Mouse (Mus musculus): ENCODE measurements around the gene Pak6. TPM values are rescaled to one million over a fixed set of nuclear protein-coding genes. Genes with fewer than 3 reads are reported as not detected.

Gene Pak6
- polyA plus RNA-seq (2012; rRNA removed), result 4.3 and 4.7 TPM in 2 replicates

DNA sequence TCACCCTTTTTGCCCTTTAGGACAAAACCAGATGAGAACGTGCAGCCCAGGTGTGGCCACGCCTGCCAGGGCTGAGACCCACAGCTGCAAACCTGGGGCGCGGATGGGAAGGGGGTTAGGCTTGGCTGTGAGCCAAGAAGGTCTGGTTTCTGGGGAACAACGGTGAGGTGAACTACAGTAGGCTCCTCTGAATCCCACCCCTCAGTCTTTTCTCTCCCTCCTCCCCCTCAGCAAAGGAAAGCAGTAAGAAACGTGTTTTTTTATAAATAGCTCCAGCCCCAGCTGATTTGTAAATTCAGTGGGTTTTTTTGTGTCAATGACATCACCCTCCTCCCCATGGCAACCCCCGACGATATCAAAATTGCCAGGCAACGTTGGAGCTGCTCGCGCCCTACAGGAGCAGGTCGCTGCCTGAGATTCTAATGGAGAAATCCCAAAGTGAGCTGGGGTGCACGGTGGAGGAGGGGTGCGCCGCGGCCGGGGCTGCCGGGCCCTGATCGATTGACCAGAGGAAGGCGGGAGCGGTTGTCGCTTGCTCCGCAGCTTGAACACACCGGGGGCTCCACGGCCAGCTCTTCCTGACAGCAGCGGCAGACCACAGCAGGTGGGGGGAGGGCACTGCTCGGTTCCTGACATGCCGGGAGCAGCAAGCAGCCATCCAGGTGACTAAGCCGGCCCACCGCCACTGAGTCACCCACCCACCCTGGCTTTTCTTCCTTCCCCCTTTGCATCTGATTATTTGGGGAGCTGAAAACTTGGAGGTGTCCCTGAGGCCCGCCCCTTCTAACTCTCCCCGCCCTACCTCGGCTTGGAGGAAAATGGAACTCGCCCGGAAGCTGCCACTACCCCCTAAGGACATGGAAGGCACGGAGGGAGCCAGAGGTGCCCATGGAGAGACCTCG is at the start of gene Pak6:
Gene Pak6 (plus strand): TSS at position 402 of the 902 bp plus-strand sequence.
- TF ChIP-seq CTCF (IDR thresholded peaks at IDR 0.05; ENCODE audit: borderline replicate concordance, control insufficient read depth, extremely low read depth, insufficient read depth, low read length, poor library complexity) (no peak), POLR2A (IDR thresholded peaks at IDR 0.05; ENCODE audit: control insufficient read depth, extremely low read depth, insufficient read depth, low read length, poor library complexity) (no peak)
- Histone ChIP-seq H3K4me3 (ENCODE audit: control insufficient read depth, insufficient read depth, low read length) (peak within 1 kb of the TSS; percentile 51), H3K4me1 (replicated peaks; ENCODE audit: control insufficient read depth, insufficient read depth, low read length) (peaks cover 51% of the 10 kb centered on the region), H3K36me3 (ENCODE audit: control insufficient read depth, insufficient read depth, low read length) (no peaks in the 10 kb centered on the region), H3K27me3 (ENCODE audit: control insufficient read depth, insufficient read depth, low read length) (no peaks in the 10 kb centered on the region), H3K27ac (ENCODE audit: control insufficient read depth, insufficient read depth, low read length) (peak within 1 kb of the TSS; percentile 14; the same call in 1 of the 2 replicates)
- 4% methylated on average over 37 of the region's 37 CpGs for WGBS
- DNase-seq, result peak; percentile 82

DNA sequence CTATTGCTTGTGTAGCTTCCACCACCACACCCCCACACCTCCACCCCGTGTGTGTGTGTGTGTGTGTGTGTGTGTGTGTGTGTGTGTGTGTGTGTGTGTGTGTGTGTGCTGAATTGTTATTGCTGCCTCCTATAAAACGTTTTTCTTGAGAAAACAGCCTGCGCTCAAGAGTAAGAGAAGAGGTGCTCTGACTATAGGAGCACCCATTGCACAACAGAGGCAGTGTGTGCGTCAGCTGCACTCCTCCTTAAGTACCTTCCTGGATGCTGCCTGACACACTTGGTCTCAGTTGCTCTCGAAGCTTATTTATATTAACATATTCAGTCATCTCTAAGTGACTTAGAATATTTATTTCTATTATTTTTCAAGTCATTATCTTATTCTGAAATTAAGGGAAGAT is 45.1 kb upstream of the Pak6 start:
- H3K4me1 ChIP-seq (replicated peaks; ENCODE audit: control insufficient read depth, insufficient read depth, low read length), result no peaks in the 10 kb centered on the region
- 83% methylated on average over 5 of the region's 5 CpGs for WGBS
- no peaks in the 10 kb centered on the region for H3K27me3 ChIP-seq (ENCODE audit: control insufficient read depth, insufficient read depth, low read length)
- H3K4me3 ChIP-seq (ENCODE audit: control insufficient read depth, insufficient read depth, low read length), result no peak overlapping the region
- peaks cover 82% of the 10 kb centered on the region for H3K36me3 ChIP-seq (ENCODE audit: control insufficient read depth, insufficient read depth, low read length)
- no peak for DNase-seq
- TF ChIP-seq CTCF (IDR thresholded peaks at IDR 0.05; ENCODE audit: borderline replicate concordance, control insufficient read depth, extremely low read depth, insufficient read depth, low read length, poor library complexity) (no peak), POLR2A (IDR thresholded peaks at IDR 0.05; ENCODE audit: control insufficient read depth, extremely low read depth, insufficient read depth, low read length, poor library complexity) (no peak)
- no peak overlapping the region for H3K27ac ChIP-seq (ENCODE audit: control insufficient read depth, insufficient read depth, low read length)

DNA sequence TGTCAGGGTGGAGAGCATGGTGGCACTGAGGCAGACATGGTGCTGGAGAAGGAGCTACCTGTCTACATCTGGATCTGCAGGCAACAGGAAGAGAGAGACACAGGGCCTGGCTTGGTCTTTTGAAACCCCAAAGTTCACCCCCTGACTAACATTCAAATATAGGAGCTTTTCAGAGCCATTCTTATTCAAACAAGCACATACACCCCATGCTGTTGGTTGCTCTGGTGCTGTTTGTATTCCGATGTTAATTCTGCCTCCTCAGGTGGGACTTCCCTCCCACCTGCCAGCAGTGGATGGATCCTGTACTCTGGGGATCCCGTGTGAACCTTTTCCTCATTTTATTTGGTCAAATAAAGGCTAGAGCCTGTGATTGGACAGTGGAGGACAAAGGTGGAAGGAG is 43.0 kb upstream of the Pak6 start:
- no peak for DNase-seq
- Histone ChIP-seq H3K4me3 (ENCODE audit: control insufficient read depth, insufficient read depth, low read length) (no peak overlapping the region), H3K27me3 (ENCODE audit: control insufficient read depth, insufficient read depth, low read length) (no peaks in the 10 kb centered on the region), H3K36me3 (ENCODE audit: control insufficient read depth, insufficient read depth, low read length) (peaks cover 88% of the 10 kb centered on the region), H3K4me1 (replicated peaks; ENCODE audit: control insufficient read depth, insufficient read depth, low read length) (no peaks in the 10 kb centered on the region), H3K27ac (ENCODE audit: control insufficient read depth, insufficient read depth, low read length) (no peak overlapping the region)
- 96% methylated on average over 2 of the region's 2 CpGs for WGBS
- no peak for TF ChIP-seq CTCF (IDR thresholded peaks at IDR 0.05; ENCODE audit: borderline replicate concordance, control insufficient read depth, extremely low read depth, insufficient read depth, low read length, poor library complexity)
- no peak for TF ChIP-seq POLR2A (IDR thresholded peaks at IDR 0.05; ENCODE audit: control insufficient read depth, extremely low read depth, insufficient read depth, low read length, poor library complexity)

- Histone ChIP-seq H3K27me3 (ENCODE audit: control insufficient read depth, insufficient read depth, low read length) (no peaks in the 10 kb centered on the region), H3K4me1 (replicated peaks; ENCODE audit: control insufficient read depth, insufficient read depth, low read length) (no peaks in the 10 kb centered on the region), H3K4me3 (ENCODE audit: control insufficient read depth, insufficient read depth, low read length) (no peak overlapping the region), H3K36me3 (ENCODE audit: control insufficient read depth, insufficient read depth, low read length) (peaks cover 88% of the 10 kb centered on the region), H3K27ac (ENCODE audit: control insufficient read depth, insufficient read depth, low read length) (no peak overlapping the region)
- no peak for DNase-seq
- WGBS, result 83% methylated on average over 8 of the region's 8 CpGs
- TF ChIP-seq POLR2A (IDR thresholded peaks at IDR 0.05; ENCODE audit: control insufficient read depth, extremely low read depth, insufficient read depth, low read length, poor library complexity), result no peak
- TF ChIP-seq CTCF (IDR thresholded peaks at IDR 0.05; ENCODE audit: borderline replicate concordance, control insufficient read depth, extremely low read depth, insufficient read depth, low read length, poor library complexity), result no peak
These were observed 42.5 kb upstream of the Pak6 start for GRCm38 (mm10) chr2:118620608-118621007.

DNA sequence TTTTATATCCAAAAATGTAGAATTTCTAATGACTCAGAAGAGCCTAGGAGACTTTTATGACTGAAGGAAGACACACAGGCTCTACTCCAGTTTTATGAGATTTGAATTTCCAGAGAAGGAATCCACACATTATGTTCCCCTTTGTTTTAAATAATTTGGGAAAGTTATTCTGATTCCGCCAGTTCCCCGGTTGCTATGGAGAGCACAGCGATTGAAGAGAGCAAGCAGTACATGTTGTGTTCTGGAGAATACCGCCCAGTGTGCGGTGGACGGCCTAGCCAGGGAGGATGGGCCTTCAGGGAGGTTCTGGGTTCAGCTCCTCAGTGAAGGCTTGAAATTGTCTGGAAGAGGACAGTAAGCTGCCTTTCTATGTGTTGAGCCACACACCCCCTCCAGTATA is 33.8 kb upstream of the Pak6 start:
- Histone ChIP-seq H3K4me3 (ENCODE audit: control insufficient read depth, insufficient read depth, low read length) (no peak overlapping the region), H3K27ac (ENCODE audit: control insufficient read depth, insufficient read depth, low read length) (no peak overlapping the region), H3K36me3 (ENCODE audit: control insufficient read depth, insufficient read depth, low read length) (peaks cover 78% of the 10 kb centered on the region), H3K4me1 (replicated peaks; ENCODE audit: control insufficient read depth, insufficient read depth, low read length) (no peaks in the 10 kb centered on the region), H3K27me3 (ENCODE audit: control insufficient read depth, insufficient read depth, low read length) (no peaks in the 10 kb centered on the region)
- TF ChIP-seq POLR2A (IDR thresholded peaks at IDR 0.05; ENCODE audit: control insufficient read depth, extremely low read depth, insufficient read depth, low read length, poor library complexity), result no peak
- TF ChIP-seq CTCF (IDR thresholded peaks at IDR 0.05; ENCODE audit: borderline replicate concordance, control insufficient read depth, extremely low read depth, insufficient read depth, low read length, poor library complexity), result no peak
- WGBS, result 99% methylated on average over 6 of the region's 6 CpGs
- DNase-seq, result no peak

DNA sequence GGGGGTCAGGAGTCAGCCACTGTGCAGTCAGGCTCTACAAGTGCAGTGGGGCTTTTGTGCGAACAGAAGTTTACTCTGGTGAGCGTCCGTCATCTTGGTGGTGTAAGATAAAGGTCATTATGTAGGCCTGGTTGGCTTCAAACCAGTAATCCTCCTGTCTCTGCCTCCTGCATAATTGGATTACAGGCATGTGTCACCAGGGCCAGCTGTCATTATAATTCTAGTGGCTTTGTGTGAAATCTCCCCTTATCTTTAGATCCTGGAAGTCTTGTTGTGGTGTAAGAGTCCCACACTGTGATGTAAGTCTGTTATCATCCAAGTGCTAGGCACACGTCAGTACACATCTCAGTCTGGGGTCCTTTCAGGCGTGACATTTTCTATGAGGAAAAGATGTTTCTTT is 29.7 kb upstream of the Pak6 start:
- no peak for DNase-seq
- 94% methylated on average over 5 of the region's 5 CpGs for WGBS
- Histone ChIP-seq H3K27ac (ENCODE audit: control insufficient read depth, insufficient read depth, low read length) (no peak overlapping the region), H3K36me3 (ENCODE audit: control insufficient read depth, insufficient read depth, low read length) (peaks cover 72% of the 10 kb centered on the region), H3K4me3 (ENCODE audit: control insufficient read depth, insufficient read depth, low read length) (no peak overlapping the region), H3K4me1 (replicated peaks; ENCODE audit: control insufficient read depth, insufficient read depth, low read length) (0 out of 2 replicates have a peak, but pooled peaks cover 2% of the 10 kb centered on the region), H3K27me3 (ENCODE audit: control insufficient read depth, insufficient read depth, low read length) (no peaks in the 10 kb centered on the region)
- TF ChIP-seq POLR2A (IDR thresholded peaks at IDR 0.05; ENCODE audit: control insufficient read depth, extremely low read depth, insufficient read depth, low read length, poor library complexity) (no peak), CTCF (IDR thresholded peaks at IDR 0.05; ENCODE audit: borderline replicate concordance, control insufficient read depth, extremely low read depth, insufficient read depth, low read length, poor library complexity) (no peak)

All from thymus, adult 2 months (tissue).